Mouse (Mus musculus): ENCODE data around the gene Ltn1. TPM values are rescaled to one million over a fixed set of nuclear protein-coding genes. Genes with fewer than 3 reads are reported as not detected.

The Ltn1 gene
- polyA plus RNA-seq, 1 experiment, result 3.4 TPM

GRCm38 (mm10) chr16:87438697-87439096 is 6.3 kb upstream of the Ltn1 start:
- H3K4me3 ChIP-seq (ENCODE audit: extremely low read depth, insufficient read depth, insufficient read length), result no peak overlapping the region
- no peaks in the 10 kb centered on the region for H3K27me3 ChIP-seq (ENCODE audit: control insufficient read depth, insufficient read depth, low read length)
- no peak for TF ChIP-seq CTCF (IDR thresholded peaks at IDR 0.05; ENCODE audit: extremely low read depth, insufficient read depth, insufficient read length, insufficient replicate concordance)
- TF ChIP-seq POLR2A (IDR thresholded peaks at IDR 0.05; ENCODE audit: low read depth, low read length), result no peak
- no peaks in the 10 kb centered on the region for H3K36me3 ChIP-seq (ENCODE audit: control insufficient read depth, insufficient read depth, low read length)
- H3K4me1 ChIP-seq (ENCODE audit: control insufficient read depth, insufficient read depth, insufficient read length), result peaks cover 6% of the 10 kb centered on the region; the same call in 1 of the 2 replicates
- no peak for DNase-seq (ENCODE audit: low read depth in 1 of 2, low spot score in 2 of 2)
- no peak overlapping the region for H3K27ac ChIP-seq (ENCODE audit: insufficient read depth, low read length)
- WGBS, result 92% methylated on average over 8 of the region's 8 CpGs

- TF ChIP-seq POLR2A (IDR thresholded peaks at IDR 0.05; ENCODE audit: low read depth, low read length) (no peak), CTCF (IDR thresholded peaks at IDR 0.05; ENCODE audit: extremely low read depth, insufficient read depth, insufficient read length, insufficient replicate concordance) (no peak)
- Histone ChIP-seq H3K27me3 (ENCODE audit: control insufficient read depth, insufficient read depth, low read length) (no peaks in the 10 kb centered on the region), H3K36me3 (ENCODE audit: control insufficient read depth, insufficient read depth, low read length) (no peaks in the 10 kb centered on the region), H3K27ac (ENCODE audit: insufficient read depth, low read length) (no peak overlapping the region), H3K4me1 (ENCODE audit: control insufficient read depth, insufficient read depth, insufficient read length) (peaks cover 8% of the 10 kb centered on the region; the same call in 1 of the 2 replicates), H3K4me3 (ENCODE audit: extremely low read depth, insufficient read depth, insufficient read length) (no peak overlapping the region)
- 96% methylated on average over 21 of the region's 21 CpGs for WGBS
- no peak for DNase-seq (ENCODE audit: low read depth in 1 of 2, low spot score in 2 of 2)
Measured at GRCm38 (mm10) chr16:87437096-87437495, 4.7 kb upstream of the Ltn1 start.

- DNase-seq (ENCODE audit: low read depth in 1 of 2, low spot score in 2 of 2), result no peak
- Histone ChIP-seq H3K4me1 (ENCODE audit: control insufficient read depth, insufficient read depth, insufficient read length) (peaks cover 5% of the 10 kb centered on the region), H3K27me3 (ENCODE audit: control insufficient read depth, insufficient read depth, low read length) (no peaks in the 10 kb centered on the region), H3K27ac (ENCODE audit: insufficient read depth, low read length) (no peak overlapping the region), H3K4me3 (ENCODE audit: extremely low read depth, insufficient read depth, insufficient read length) (no peak overlapping the region), H3K36me3 (ENCODE audit: control insufficient read depth, insufficient read depth, low read length) (no peaks in the 10 kb centered on the region)
- TF ChIP-seq CTCF (IDR thresholded peaks at IDR 0.05; ENCODE audit: extremely low read depth, insufficient read depth, insufficient read length, insufficient replicate concordance) (no peak), POLR2A (IDR thresholded peaks at IDR 0.05; ENCODE audit: low read depth, low read length) (no peak)
- 91% methylated on average over 13 of the region's 13 CpGs for WGBS
Measured at GRCm38 (mm10) chr16:87435411-87436205, 3.2 kb upstream of the Ltn1 start.

DNA sequence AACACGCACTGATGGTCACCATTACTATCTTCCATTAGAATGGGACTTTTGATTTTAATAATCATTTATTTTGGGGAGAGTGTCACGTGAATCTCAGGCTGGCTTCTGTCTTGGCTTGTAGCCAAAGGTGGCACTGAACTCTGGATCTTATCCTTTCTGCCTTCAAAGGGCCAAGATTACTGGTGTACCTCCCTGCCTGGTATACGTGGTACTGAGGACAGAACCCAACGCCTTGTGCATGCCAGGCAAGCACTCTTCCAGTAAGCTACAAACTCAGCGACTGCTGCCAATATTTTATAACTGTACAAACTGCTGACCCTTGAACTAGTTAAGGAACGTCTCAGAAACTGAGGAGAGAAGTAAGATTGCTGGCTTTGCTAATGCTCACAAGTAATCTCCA is 2.5 kb upstream of the Ltn1 start:
- H3K27ac ChIP-seq (ENCODE audit: insufficient read depth, low read length), result no peak overlapping the region
- TF ChIP-seq POLR2A (IDR thresholded peaks at IDR 0.05; ENCODE audit: low read depth, low read length) (no peak), CTCF (IDR thresholded peaks at IDR 0.05; ENCODE audit: extremely low read depth, insufficient read depth, insufficient read length, insufficient replicate concordance) (no peak)
- H3K36me3 ChIP-seq (ENCODE audit: control insufficient read depth, insufficient read depth, low read length), result no peaks in the 10 kb centered on the region
- no peak overlapping the region for H3K4me3 ChIP-seq (ENCODE audit: extremely low read depth, insufficient read depth, insufficient read length)
- H3K4me1 ChIP-seq (ENCODE audit: control insufficient read depth, insufficient read depth, insufficient read length), result peaks cover 5% of the 10 kb centered on the region
- WGBS, result 88% methylated on average over 6 of the region's 6 CpGs
- H3K27me3 ChIP-seq (ENCODE audit: control insufficient read depth, insufficient read depth, low read length), result no peaks in the 10 kb centered on the region
- no peak for DNase-seq (ENCODE audit: low read depth in 1 of 2, low spot score in 2 of 2)

- no peak for DNase-seq (ENCODE audit: low read depth in 1 of 2, low spot score in 2 of 2)
- TF ChIP-seq CTCF (IDR thresholded peaks at IDR 0.05; ENCODE audit: extremely low read depth, insufficient read depth, insufficient read length, insufficient replicate concordance) (no peak), POLR2A (IDR thresholded peaks at IDR 0.05; ENCODE audit: low read depth, low read length) (no peak)
- no peak overlapping the region for H3K27ac ChIP-seq (ENCODE audit: insufficient read depth, low read length)
- H3K27me3 ChIP-seq (ENCODE audit: control insufficient read depth, insufficient read depth, low read length), result no peaks in the 10 kb centered on the region
- H3K4me1 ChIP-seq (ENCODE audit: control insufficient read depth, insufficient read depth, insufficient read length), result peaks cover 5% of the 10 kb centered on the region
- no peak overlapping the region for H3K4me3 ChIP-seq (ENCODE audit: extremely low read depth, insufficient read depth, insufficient read length)
- no peaks in the 10 kb centered on the region for H3K36me3 ChIP-seq (ENCODE audit: control insufficient read depth, insufficient read depth, low read length)
- WGBS, result 92% methylated on average over 7 of the region's 7 CpGs
Measured at GRCm38 (mm10) chr16:87434266-87434665, 1.9 kb upstream of the Ltn1 start.

- peaks cover 25% of the 10 kb centered on the region for H3K36me3 ChIP-seq (ENCODE audit: control insufficient read depth, insufficient read depth, low read length)
- no peaks in the 10 kb centered on the region for H3K27me3 ChIP-seq (ENCODE audit: control insufficient read depth, insufficient read depth, low read length)
- no peak overlapping the region for H3K4me3 ChIP-seq (ENCODE audit: extremely low read depth, insufficient read depth, insufficient read length)
- no peak overlapping the region for H3K27ac ChIP-seq (ENCODE audit: insufficient read depth, low read length)
- 96% methylated on average over 8 of the region's 8 CpGs for WGBS
- TF ChIP-seq POLR2A (IDR thresholded peaks at IDR 0.05; ENCODE audit: low read depth, low read length) (no peak), CTCF (IDR thresholded peaks at IDR 0.05; ENCODE audit: extremely low read depth, insufficient read depth, insufficient read length, insufficient replicate concordance) (no peak)
- H3K4me1 ChIP-seq (ENCODE audit: control insufficient read depth, insufficient read depth, insufficient read length), result peaks cover 3% of the 10 kb centered on the region
- DNase-seq (ENCODE audit: low read depth in 1 of 2, low spot score in 2 of 2), result no peak
Measured at GRCm38 (mm10) chr16:87427516-87427915, 4.9 kb downstream of the Ltn1 start.

GRCm38 (mm10) chr16:87420662-87421061 is 11.8 kb downstream of the Ltn1 start:
- Histone ChIP-seq H3K27me3 (ENCODE audit: control insufficient read depth, insufficient read depth, low read length) (no peaks in the 10 kb centered on the region), H3K4me3 (ENCODE audit: extremely low read depth, insufficient read depth, insufficient read length) (no peak overlapping the region), H3K27ac (ENCODE audit: insufficient read depth, low read length) (no peak overlapping the region), H3K36me3 (ENCODE audit: control insufficient read depth, insufficient read depth, low read length) (peaks cover 50% of the 10 kb centered on the region), H3K4me1 (ENCODE audit: control insufficient read depth, insufficient read depth, insufficient read length) (no peaks in the 10 kb centered on the region)
- no peak for DNase-seq (ENCODE audit: low read depth in 1 of 2, low spot score in 2 of 2)
- 88% methylated on average over 8 of the region's 8 CpGs for WGBS
- no peak for TF ChIP-seq POLR2A (IDR thresholded peaks at IDR 0.05; ENCODE audit: low read depth, low read length)
- no peak for TF ChIP-seq CTCF (IDR thresholded peaks at IDR 0.05; ENCODE audit: extremely low read depth, insufficient read depth, insufficient read length, insufficient replicate concordance)

Data from spleen, adult 2 months (tissue).